Mouse (Mus musculus): ENCODE measurements around the gene Pnpla2. TPM values are rescaled to one million over a fixed set of nuclear protein-coding genes. Genes with fewer than 3 reads are reported as not detected.
"Not testable (repeated sequence)": the region's sequence is repeated elsewhere in the genome, so short reads cannot be mapped to it uniquely, and the experiment has no call there.

Gene Pnpla2
- total RNA-seq, 1 experiment from 2014 or later, result 19.7 TPM

- no peak for ATAC-seq (replicated peaks; ENCODE audit: insufficient number of reproducible peaks, low FRiP score, low TSS enrichment, poor library complexity, severe bottlenecking)
Measured at GRCm38 (mm10) chr7:141443081-141443821, 11.7 kb upstream of the Pnpla2 start.

GRCm38 (mm10) chr7:141443828-141444237 is 11.2 kb upstream of the Pnpla2 start, which contains the start of gene Pidd1:
Gene Pidd1 (minus strand): TSS chr7:141444025.
- ATAC-seq (replicated peaks; ENCODE audit: insufficient number of reproducible peaks, low FRiP score, low TSS enrichment, poor library complexity, severe bottlenecking), result no peak

DNA sequence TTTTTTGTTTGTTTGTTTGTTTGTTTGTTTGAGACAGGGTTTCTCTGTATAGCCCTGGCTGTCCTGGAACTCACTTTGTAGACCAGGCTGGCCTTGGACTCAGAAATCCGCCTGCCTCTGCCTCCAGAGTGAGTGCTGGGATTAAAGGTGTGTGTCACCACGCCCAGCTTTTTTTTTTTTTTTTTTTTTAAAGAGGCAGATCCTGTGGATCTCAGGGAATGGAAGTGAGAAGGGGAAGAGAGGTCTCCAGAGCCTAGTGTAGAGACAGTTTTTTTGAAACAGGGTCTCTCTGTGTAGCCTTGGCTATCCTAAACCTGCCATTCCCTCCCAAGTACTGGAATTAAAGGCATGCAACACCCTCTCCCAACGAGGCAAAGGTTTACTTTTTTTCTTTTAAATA is 8.6 kb upstream of the Pnpla2 start:
- ATAC-seq (replicated peaks; ENCODE audit: insufficient number of reproducible peaks, low FRiP score, low TSS enrichment, poor library complexity, severe bottlenecking), result not testable (repeated sequence)

DNA sequence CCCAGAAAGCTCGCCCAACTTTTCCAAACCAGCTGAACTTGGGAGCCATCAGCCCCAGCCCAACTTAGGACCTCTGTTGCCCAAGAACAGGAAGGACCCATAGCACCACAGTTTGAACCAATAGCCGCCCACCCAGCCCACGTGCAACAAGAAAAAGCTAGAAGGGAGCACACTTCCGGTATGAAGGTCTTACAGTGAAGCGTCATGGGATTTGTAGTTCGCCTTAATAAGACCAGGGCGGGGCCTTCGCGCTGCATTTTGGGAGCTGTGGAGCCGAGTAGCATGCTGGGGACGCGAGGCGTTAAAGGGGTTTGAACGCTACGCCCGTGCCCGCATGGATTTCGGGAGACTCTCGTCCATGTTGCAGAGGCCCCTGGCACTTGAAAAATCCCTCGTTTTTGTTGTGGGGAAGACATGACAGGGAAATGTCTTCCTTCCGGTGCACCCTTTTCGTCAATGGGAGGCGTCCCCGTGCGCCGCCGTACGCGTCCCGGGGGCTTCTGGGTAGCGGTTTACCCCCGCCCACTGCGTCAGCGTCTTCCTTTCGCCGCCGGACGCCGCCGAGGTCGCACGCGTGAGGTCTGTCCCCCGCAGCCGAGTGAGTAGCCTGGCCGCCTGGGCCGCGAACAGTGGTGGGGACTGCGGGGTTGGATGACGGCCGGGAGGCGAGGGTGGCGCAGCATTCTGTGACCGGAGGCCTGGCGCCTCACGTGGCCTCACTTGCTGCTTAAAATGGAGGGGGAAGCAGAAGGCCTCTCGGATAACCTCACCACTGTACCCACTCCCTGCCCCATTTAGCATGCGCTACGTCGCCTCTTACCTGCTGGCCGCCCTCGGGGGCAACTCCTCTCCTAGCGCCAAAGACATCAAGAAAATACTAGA is 7.6 kb upstream of the Pnpla2 start, which contains the start of gene Rplp2:
Gene Rplp2 (plus strand): TSS at position 261 of the 882 bp plus-strand sequence.
- peak; percentile 89 for ATAC-seq (replicated peaks; ENCODE audit: insufficient number of reproducible peaks, low FRiP score, low TSS enrichment, poor library complexity, severe bottlenecking)

GRCm38 (mm10) chr7:141451928-141452327 is 3.1 kb upstream of the Pnpla2 start:
- ATAC-seq (replicated peaks; ENCODE audit: insufficient number of reproducible peaks, low FRiP score, low TSS enrichment, poor library complexity, severe bottlenecking), result no peak

DNA sequence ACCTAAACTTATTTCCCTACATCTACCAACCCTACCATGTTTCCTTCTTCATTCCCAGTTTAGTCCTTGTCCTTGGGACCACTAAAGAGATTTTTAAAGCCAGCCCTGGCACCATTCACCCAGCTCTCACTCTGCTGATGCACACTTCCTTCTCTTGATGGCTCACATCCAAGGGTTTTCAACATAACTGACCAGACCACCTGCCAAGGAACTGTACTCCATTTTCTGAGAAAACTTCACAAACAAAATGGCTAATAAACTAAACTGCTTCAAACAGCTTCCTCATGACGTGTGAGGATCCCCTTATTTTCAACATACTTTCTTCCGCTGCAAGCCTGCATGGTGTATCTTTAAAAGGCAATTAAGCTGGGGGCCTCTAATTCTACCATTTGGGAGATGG is 1.4 kb upstream of the Pnpla2 start:
- no peak for ATAC-seq (replicated peaks; ENCODE audit: insufficient number of reproducible peaks, low FRiP score, low TSS enrichment, poor library complexity, severe bottlenecking)

- peak; percentile 46 for ATAC-seq (replicated peaks; ENCODE audit: insufficient number of reproducible peaks, low FRiP score, low TSS enrichment, poor library complexity, severe bottlenecking)
Measured at GRCm38 (mm10) chr7:141455610-141456314, 764 bp downstream of the Pnpla2 start.

- no peak for ATAC-seq (replicated peaks; ENCODE audit: insufficient number of reproducible peaks, low FRiP score, low TSS enrichment, poor library complexity, severe bottlenecking)
Measured at GRCm38 (mm10) chr7:141456739-141457138, 1.7 kb downstream of the Pnpla2 start.

DNA sequence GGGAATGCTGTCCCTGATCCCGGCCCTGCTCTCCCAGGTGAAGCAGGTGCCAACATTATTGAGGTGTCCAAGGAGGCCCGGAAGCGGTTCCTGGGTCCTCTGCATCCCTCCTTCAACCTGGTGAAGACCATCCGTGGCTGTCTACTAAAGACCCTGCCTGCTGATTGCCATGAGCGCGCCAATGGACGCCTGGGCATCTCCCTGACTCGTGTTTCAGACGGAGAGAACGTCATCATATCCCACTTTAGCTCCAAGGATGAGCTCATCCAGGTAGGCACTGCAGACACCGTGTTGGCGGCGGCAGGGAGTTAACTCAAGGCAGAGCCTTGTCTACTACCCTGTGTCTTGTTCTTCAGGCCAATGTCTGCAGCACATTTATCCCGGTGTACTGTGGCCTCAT is 2.2 kb downstream of the Pnpla2 start:
- ATAC-seq (replicated peaks; ENCODE audit: insufficient number of reproducible peaks, low FRiP score, low TSS enrichment, poor library complexity, severe bottlenecking), result no peak

DNA sequence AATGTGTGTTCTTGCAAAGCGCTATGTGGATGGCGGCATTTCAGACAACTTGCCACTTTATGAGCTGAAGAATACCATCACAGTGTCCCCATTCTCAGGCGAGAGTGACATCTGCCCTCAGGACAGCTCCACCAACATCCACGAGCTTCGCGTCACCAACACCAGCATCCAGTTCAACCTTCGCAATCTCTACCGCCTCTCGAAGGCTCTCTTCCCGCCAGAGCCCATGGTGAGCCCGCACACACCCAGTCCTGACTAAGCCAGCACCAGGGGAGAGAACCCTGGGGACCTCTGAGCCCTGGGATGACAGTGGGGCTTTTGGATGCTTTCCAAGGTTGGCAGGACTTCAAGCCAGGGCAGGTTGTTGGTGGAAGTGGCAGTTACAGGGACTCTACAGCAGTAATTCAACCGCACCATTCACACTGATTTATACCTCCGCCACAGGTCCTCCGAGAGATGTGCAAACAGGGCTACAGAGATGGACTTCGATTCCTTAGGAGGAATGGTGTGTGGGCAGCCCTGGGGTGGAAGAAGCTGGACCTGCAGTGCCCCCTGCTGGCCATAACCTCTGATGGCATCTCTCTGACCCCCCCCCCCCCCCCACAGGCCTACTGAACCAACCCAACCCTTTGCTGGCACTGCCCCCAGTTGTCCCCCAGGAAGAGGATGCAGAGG is 3.1 kb downstream of the Pnpla2 start:
- no peak for ATAC-seq (replicated peaks; ENCODE audit: insufficient number of reproducible peaks, low FRiP score, low TSS enrichment, poor library complexity, severe bottlenecking)

GRCm38 (mm10) chr7:141458661-141459060 is 3.7 kb downstream of the Pnpla2 start:
- no peak for ATAC-seq (replicated peaks; ENCODE audit: insufficient number of reproducible peaks, low FRiP score, low TSS enrichment, poor library complexity, severe bottlenecking)

DNA sequence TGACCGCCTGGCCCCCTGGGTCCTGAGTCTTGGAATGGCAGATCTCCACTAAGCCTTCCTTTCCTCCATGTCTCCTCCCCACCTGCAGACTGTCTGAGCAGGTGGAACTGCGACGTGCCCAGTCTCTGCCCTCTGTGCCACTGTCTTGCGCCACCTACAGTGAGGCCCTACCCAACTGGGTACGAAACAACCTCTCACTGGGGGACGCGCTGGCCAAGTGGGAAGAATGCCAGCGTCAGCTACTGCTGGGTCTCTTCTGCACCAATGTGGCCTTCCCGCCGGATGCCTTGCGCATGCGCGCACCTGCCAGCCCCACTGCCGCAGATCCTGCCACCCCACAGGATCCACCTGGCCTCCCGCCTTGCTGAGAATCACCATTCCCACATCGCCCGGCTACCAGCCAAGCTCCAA is 4.3 kb downstream of the Pnpla2 start:
- no peak for ATAC-seq (replicated peaks; ENCODE audit: insufficient number of reproducible peaks, low FRiP score, low TSS enrichment, poor library complexity, severe bottlenecking)

DNA sequence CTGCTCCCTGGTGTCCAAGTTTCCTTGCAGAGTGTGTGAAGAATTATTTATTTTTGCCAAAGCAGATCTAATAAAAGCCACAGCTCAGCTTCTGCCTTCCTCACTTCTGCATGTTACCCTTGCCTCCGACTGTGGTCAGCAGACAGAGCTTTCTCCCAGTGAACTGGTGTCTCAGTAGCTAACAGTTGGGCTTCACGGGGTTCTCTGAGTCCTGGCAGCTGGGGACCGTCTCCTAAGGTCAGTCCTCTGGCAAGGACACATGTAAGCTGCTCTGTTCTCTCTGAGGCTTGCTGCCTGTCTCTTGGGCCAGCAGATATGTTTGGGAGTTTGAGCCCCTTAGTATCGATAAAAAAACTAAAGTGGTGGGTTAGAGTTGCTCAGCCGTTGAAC is 5.0 kb downstream of the Pnpla2 start:
- ATAC-seq (replicated peaks; ENCODE audit: insufficient number of reproducible peaks, low FRiP score, low TSS enrichment, poor library complexity, severe bottlenecking), result no peak

- no peak for ATAC-seq (replicated peaks; ENCODE audit: insufficient number of reproducible peaks, low FRiP score, low TSS enrichment, poor library complexity, severe bottlenecking)
Measured at GRCm38 (mm10) chr7:141460391-141461113, 5.6 kb downstream of the Pnpla2 start, which contains the start of gene Cracr2b. Gene Cracr2b (plus strand): TSS chr7:141461094.

- no peak for ATAC-seq (replicated peaks; ENCODE audit: insufficient number of reproducible peaks, low FRiP score, low TSS enrichment, poor library complexity, severe bottlenecking)
Measured at GRCm38 (mm10) chr7:141461521-141462332, 6.7 kb downstream of the Pnpla2 start.

DNA sequence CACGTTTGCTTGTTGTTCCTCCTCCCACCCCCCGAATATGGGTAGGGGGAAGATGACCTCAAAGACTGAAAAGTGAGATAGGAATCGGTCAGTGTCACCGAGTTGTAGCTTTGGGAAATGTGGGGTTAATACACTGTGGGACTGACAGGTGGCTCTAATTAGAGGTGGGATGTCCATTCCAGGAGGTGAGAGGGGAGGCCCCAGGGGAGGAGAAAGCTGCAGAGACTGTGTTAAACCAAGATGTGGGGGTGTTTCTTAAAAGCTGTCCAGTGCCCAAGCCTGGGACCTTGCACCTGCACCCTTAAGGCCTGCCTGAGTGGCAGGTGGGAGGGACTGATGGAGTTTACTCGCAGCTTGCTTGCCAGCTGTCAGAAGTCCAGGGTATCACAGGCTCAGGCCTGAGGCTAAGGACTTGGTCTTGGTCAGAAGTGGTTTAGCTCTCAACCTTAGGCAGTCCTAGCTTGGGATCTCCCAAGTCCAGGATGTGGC is 7.4 kb downstream of the Pnpla2 start:
- ATAC-seq (replicated peaks; ENCODE audit: insufficient number of reproducible peaks, low FRiP score, low TSS enrichment, poor library complexity, severe bottlenecking), result no peak
